Mouse (Mus musculus) midbrain, embryonic 14.5 days (tissue): Measurements from ENCODE around the gene Pax7. TPM values are rescaled to one million over a fixed set of nuclear protein-coding genes. Genes with fewer than 3 reads are reported as not detected.

Experiments used
- ATAC-seq: fragments of 200-750 bp; cut with Nextera tagmentation; 2 replicates; pipeline ENCODE4 v1.8.0; 2017; ENCODE audit warnings: moderate number of reproducible peaks, moderate library complexity; ENCODE audit not compliant: low FRiP score, low TSS enrichment
- DNase-seq: peaks from one replicate; pipeline ENCODE4 v3.0.0-alpha.2; 2015
- H3K27ac ChIP-seq: fragments of 300-500 bp; sonication (generic); replicated peaks from 2 replicates; pipeline ENCODE4 v1.5.1; 2014; ENCODE audit warnings: mild to moderate bottlenecking, low read depth, low read length, moderate library complexity
- H3K27me3 ChIP-seq: fragments of 300-500 bp; sonication (generic); 2 replicates; pipeline ENCODE4 v1.6.1; 2014; ENCODE audit warnings: low read length, control low read depth, mixed read lengths; ENCODE audit not compliant: control insufficient read depth, insufficient read depth
- H3K36me3 ChIP-seq: fragments of 300-500 bp; sonication (generic); 2 replicates; pipeline ENCODE4 v1.6.1; 2014; ENCODE audit warnings: low read length, control low read depth; ENCODE audit not compliant: control insufficient read depth, insufficient read depth
- H3K4me1 ChIP-seq: fragments of 300-500 bp; sonication (generic); 2 replicates; pipeline ENCODE4 v1.6.1; 2014; ENCODE audit warnings: mild to moderate bottlenecking, antibody characterized with exemption, low read length, control low read depth; ENCODE audit not compliant: control insufficient read depth, insufficient read depth
- H3K4me2 ChIP-seq: fragments of 300-500 bp; sonication (generic); 2 replicates; pipeline ENCODE4 v1.6.1; 2014; ENCODE audit warnings: mild to moderate bottlenecking, low read length, moderate library complexity
- H3K4me3 ChIP-seq: fragments of 300-500 bp; sonication (generic); replicated peaks from 2 replicates; pipeline ENCODE4 v1.5.1; 2014; ENCODE audit warnings: low read depth, low read length
- H3K9ac ChIP-seq: fragments of 300-500 bp; sonication (generic); replicated peaks from 2 replicates; pipeline ENCODE4 v1.6.1; 2014; ENCODE audit warnings: mild to moderate bottlenecking, low read length, moderate library complexity
- H3K9me3 ChIP-seq: fragments of 300-500 bp; sonication (generic); 2 replicates; pipeline ENCODE4 v1.6.1; 2016; ENCODE audit warnings: low read length, control low read depth, mixed read lengths; ENCODE audit not compliant: control insufficient read depth
- WGBS: fragments of 180-500 bp; shearing (Covaris S2); extraction: QIAGEN DNeasy Blood & Tissue Kit; methylation state at CpG from one replicate; pipeline ENCODE4 v1.1.7; 2014; 5-methylcytosine and 5-hydroxymethylcytosine counted together
- polyA plus RNA-seq: library from polyadenylated mRNA; unstranded; fragments of >200 nt; fragmentation: Nextera tagmentation; extraction: Ambion mirVana; gene quantifications from 2 replicates; pipeline ENCODE4 v1.2.1, GENCODE M21; 2014

Pax7 gene
- polyA plus RNA-seq, 1 experiment from 2014 or later, result 9.1 TPM

DNA sequence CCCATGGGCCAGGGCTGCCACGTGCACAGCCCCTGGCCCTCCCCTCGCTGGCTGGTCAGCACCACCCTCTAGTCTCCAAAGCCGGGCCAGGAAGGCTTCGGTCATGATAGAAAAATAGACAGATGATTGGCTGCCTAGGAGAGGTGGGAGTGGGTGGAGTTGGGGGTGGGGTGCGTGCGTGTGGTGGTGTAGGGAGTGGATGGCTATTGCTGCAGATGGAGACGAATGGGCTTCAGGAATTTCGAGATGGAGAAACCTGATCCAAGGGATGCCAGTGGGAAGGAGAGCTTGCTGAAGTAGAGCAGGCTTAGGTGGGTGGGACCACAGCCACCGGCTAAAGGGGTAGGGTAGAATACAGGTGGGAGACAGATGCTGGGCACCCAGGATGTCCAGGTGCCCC lies 37.2 kb downstream of the Pax7 start:
- no peak for ATAC-seq
- Histone ChIP-seq H3K27me3 (peaks cover 4% of the 10 kb centered on the region; the same call in 1 of the 2 replicates), H3K9me3 (no peaks in the 10 kb centered on the region), H3K4me3 (no peak overlapping the region), H3K4me2 (no peak overlapping the region), H3K36me3 (no peaks in the 10 kb centered on the region), H3K9ac (no peak overlapping the region), H3K4me1 (peaks cover 19% of the 10 kb centered on the region; the same call in 1 of the 2 replicates), H3K27ac (no peak overlapping the region)
- WGBS, result 44% methylated on average over 9 of the region's 9 CpGs
- no peak for DNase-seq

DNA sequence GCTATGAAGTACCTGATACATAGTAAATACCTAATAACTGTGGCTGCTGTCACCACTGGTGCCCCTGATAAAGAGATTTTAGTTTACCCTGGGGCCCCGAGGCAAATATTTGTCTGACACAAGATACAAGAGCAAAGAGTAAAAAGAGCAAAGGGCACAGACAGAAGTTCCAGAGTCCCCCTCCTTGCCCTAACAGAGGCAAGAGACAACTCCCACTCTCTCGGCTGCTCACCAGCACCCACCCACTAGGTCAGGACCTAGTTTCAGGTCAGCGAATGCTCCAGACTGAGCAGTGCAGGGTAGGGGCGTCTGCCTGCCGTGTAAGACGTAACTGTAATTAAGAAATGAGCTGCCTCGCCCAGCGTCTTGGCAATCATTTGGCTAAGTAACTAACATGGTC lies 42.2 kb downstream of the Pax7 start:
- H3K27ac ChIP-seq, result no peak overlapping the region
- H3K36me3 ChIP-seq, result no peaks in the 10 kb centered on the region
- 37% methylated on average over 8 of the region's 8 CpGs for WGBS
- no peak overlapping the region for H3K4me2 ChIP-seq
- peaks cover 4% of the 10 kb centered on the region; the same call in 1 of the 2 replicates for H3K27me3 ChIP-seq
- H3K4me3 ChIP-seq, result no peak overlapping the region
- ATAC-seq (no peak), DNase-seq (no peak)
- no peaks in the 10 kb centered on the region for H3K9me3 ChIP-seq
- peaks cover 12% of the 10 kb centered on the region; the same call in 1 of the 2 replicates for H3K4me1 ChIP-seq
- H3K9ac ChIP-seq, result no peak overlapping the region

- ATAC-seq (no peak), DNase-seq (no peak)
- Histone ChIP-seq H3K36me3 (no peaks in the 10 kb centered on the region), H3K9ac (no peak overlapping the region), H3K9me3 (no peaks in the 10 kb centered on the region), H3K27me3 (no peaks in the 10 kb centered on the region), H3K4me3 (no peak overlapping the region), H3K27ac (no peak overlapping the region), H3K4me2 (no peak overlapping the region), H3K4me1 (peaks cover 12% of the 10 kb centered on the region; the same call in 1 of the 2 replicates)
- 78% methylated on average over 7 of the region's 7 CpGs for WGBS
Observed at GRCm38 (mm10) chr4:139789772-139790171, 43.6 kb downstream of the Pax7 start.

- WGBS, result 65% methylated on average over 9 of the region's 9 CpGs
- Histone ChIP-seq H3K27me3 (no peaks in the 10 kb centered on the region), H3K9me3 (no peaks in the 10 kb centered on the region), H3K4me1 (no peaks in the 10 kb centered on the region), H3K36me3 (peaks cover 5% of the 10 kb centered on the region; the same call in 1 of the 2 replicates), H3K9ac (no peak overlapping the region), H3K4me2 (no peak overlapping the region), H3K27ac (no peak overlapping the region), H3K4me3 (no peak overlapping the region)
- ATAC-seq, result no peak
- DNase-seq, result no peak
Observed at GRCm38 (mm10) chr4:139782926-139783467, 50.3 kb downstream of the Pax7 start.

GRCm38 (mm10) chr4:139771125-139771631 lies 62.1 kb downstream of the Pax7 start:
- H3K27me3 ChIP-seq, result 0 out of 2 replicates have a peak, but pooled peaks cover 3% of the 10 kb centered on the region
- DNase-seq, result peak; percentile 58
- no peaks in the 10 kb centered on the region for H3K9me3 ChIP-seq
- 0 out of 2 replicates have a peak overlapping the region, but pooled peaks have one; percentile 37 for H3K27ac ChIP-seq
- no peak overlapping the region; the same call in 1 of the 2 replicates for H3K9ac ChIP-seq
- H3K4me1 ChIP-seq, result peaks cover 30% of the 10 kb centered on the region
- H3K36me3 ChIP-seq, result no peaks in the 10 kb centered on the region
- H3K4me3 ChIP-seq, result no peak overlapping the region
- WGBS, result 10% methylated on average over 9 of the region's 9 CpGs
- no peak overlapping the region for H3K4me2 ChIP-seq
- ATAC-seq, result peak; percentile 43; the same call in 1 of the 2 replicates

GRCm38 (mm10) chr4:139767823-139768222 lies 65.5 kb downstream of the Pax7 start:
- 35% methylated on average over 5 of the region's 5 CpGs for WGBS

DNA sequence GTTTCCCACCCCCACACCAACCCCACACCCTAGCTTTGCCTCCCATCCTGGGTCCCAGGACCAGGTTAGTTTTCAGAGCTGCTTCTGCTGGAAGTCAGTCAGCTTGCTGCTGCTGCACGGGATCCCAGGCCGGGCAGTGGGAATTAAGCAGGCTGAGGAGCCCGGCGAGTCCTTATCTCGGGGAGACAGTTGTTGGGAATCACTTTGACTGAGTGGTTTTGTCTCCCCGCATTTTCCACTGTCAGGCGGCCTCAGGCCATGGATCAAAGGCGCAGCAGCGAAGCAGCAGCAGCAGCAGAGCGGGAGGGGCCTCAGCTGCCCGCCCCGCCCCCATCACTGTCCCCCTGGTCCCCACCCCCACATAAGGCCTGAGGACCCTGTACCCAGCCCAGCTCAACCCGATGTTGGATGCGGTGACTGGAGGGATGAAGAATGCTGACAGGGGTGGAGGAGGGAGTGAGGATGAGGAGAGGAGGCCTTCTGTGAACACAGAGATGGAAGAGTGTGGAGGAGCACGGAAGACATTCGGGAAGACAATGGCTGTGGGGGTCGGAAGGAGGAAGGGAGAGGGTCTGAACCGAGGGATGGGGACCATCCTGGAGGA lies 66.1 kb downstream of the Pax7 start:
- peak; percentile 78 for ATAC-seq
- Histone ChIP-seq H3K4me1 (peaks cover 48% of the 10 kb centered on the region), H3K9ac (peak overlapping the region; percentile 13; the same call in 1 of the 2 replicates), H3K9me3 (no peaks in the 10 kb centered on the region), H3K27me3 (0 out of 2 replicates have a peak, but pooled peaks cover 3% of the 10 kb centered on the region), H3K36me3 (no peaks in the 10 kb centered on the region), H3K4me2 (peak overlapping the region; percentile 19; the same call in 1 of the 2 replicates), H3K4me3 (no peak overlapping the region), H3K27ac (peak overlapping the region; percentile 74)
- peak; percentile 79 for DNase-seq
- 3% methylated on average over 18 of the region's 18 CpGs for WGBS

More at GRCm38 (mm10) chr4:139767823-139768222, 65.5 kb downstream of the Pax7 start:
- H3K27me3 ChIP-seq, result 0 out of 2 replicates have a peak, but pooled peaks cover 3% of the 10 kb centered on the region
- peak overlapping the region; percentile 74 for H3K27ac ChIP-seq
- no peak overlapping the region for H3K9ac ChIP-seq
- ATAC-seq (no peak), DNase-seq (no peak)
- no peak overlapping the region for H3K4me3 ChIP-seq
- H3K4me2 ChIP-seq, result no peak overlapping the region
- no peaks in the 10 kb centered on the region for H3K9me3 ChIP-seq
- peaks cover 42% of the 10 kb centered on the region for H3K4me1 ChIP-seq
- H3K36me3 ChIP-seq, result no peaks in the 10 kb centered on the region

GRCm38 (mm10) chr4:139761911-139762310 lies 71.4 kb downstream of the Pax7 start:
- Histone ChIP-seq H3K4me2 (no peak overlapping the region), H3K9ac (no peak overlapping the region), H3K4me1 (peaks cover 72% of the 10 kb centered on the region), H3K4me3 (no peak overlapping the region), H3K9me3 (no peaks in the 10 kb centered on the region), H3K27ac (peak overlapping the region; percentile 67), H3K27me3 (no peaks in the 10 kb centered on the region), H3K36me3 (no peaks in the 10 kb centered on the region)
- peak; percentile 65 for DNase-seq
- no peak for ATAC-seq
- WGBS, result 3% methylated on average over 13 of the region's 13 CpGs
